In the genomic region with DNA sequence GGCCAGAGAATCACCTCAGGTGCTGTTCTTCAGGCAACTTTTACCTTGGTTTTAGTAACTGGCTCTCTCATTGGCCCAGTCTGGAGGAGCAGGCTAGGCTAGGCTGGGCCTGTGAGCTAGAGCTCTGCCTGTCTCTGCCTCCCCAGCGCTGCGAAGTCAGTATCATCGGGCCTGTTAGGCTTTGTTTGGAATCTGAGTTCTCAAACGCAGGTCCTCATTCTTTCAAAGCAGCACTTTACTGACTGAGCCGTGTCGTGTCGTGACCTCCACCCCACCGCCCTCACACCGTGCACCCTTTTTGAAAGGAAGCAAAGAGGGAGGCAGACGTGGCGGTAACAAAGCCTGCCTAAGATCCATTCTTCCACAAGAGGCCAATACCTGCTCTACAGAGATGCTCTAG, we compare ENCODE assay signal across 8 mouse cellular contexts. TPM values are rescaled to one million over a fixed set of nuclear protein-coding genes. Genes with fewer than 3 reads are reported as not detected.
DNase-seq lines count a peak whose midpoint lies in the region; ATAC-seq and TF ChIP-seq lines count a peak whose summit lies in the region.

No protein-coding gene starts in this region.

- no peaks in the 10 kb centered on the region for H3K9me3 ChIP-seq in kidney, embryonic 14.5 days (ENCODE audit: control insufficient read depth, low read length)
- no peaks in the 10 kb centered on the region for H3K9me3 ChIP-seq in hindbrain, embryonic 11.5 days (ENCODE audit: control insufficient read depth, low read length)

- peak overlapping the region; percentile 73 for H3K27ac ChIP-seq in kidney, embryonic 14.5 days (ENCODE audit: low read depth, low read length)
- peak overlapping the region; percentile 85 for H3K27ac ChIP-seq in bone marrow, adult 2 months (ENCODE audit: control insufficient read depth, insufficient read depth, low read depth, low read length, poor library complexity)
- H3K27ac ChIP-seq in hindbrain, embryonic 11.5 days (ENCODE audit: low read depth, low read length): peak overlapping the region; percentile 39; the same call in 1 of the 2 replicates
- peak overlapping the region; percentile 91 for H3K27ac ChIP-seq in macrophage

- 46% methylated on average over 11 of the region's 11 CpGs for WGBS in kidney, embryonic 14.5 days
- 34% methylated on average over 11 of the region's 11 CpGs for WGBS in bone marrow, adult 2 months
- WGBS in hindbrain, embryonic 11.5 days: 36% methylated on average over 11 of the region's 11 CpGs
- 50% methylated on average over 11 of the region's 11 CpGs for WGBS in macrophage (ENCODE audit: missing documents)

- peak overlapping the region; percentile 96 for H3K4me3 ChIP-seq in kidney, embryonic 14.5 days (ENCODE audit: low read length)
- peak overlapping the region; percentile 70 for H3K4me3 ChIP-seq in bone marrow, adult 2 months (replicated peaks; ENCODE audit: control insufficient read depth, low read depth, low read length)
- H3K4me3 ChIP-seq in hindbrain, embryonic 11.5 days (ENCODE audit: low read depth, low read length): peak overlapping the region; percentile 98
- peak overlapping the region; percentile 43 for H3K4me3 ChIP-seq in macrophage (ENCODE audit: inconsistent target)

- no peak for DNase-seq in kidney, postnatal 4 days
- DNase-seq in hindbrain, embryonic 11.5 days (ENCODE audit: low spot score): no peak
- DNase-seq in urinary bladder, postnatal 10 days (ENCODE audit: low spot score): no peak
- no peak for DNase-seq in layer of hippocampus, postnatal 36 days
- DNase-seq in gastrocnemius, postnatal 14 days: no peak

- H3K36me3 ChIP-seq in kidney, embryonic 14.5 days (ENCODE audit: control insufficient read depth, insufficient read depth, low read length): no peaks in the 10 kb centered on the region
- no peaks in the 10 kb centered on the region for H3K36me3 ChIP-seq in hindbrain, embryonic 11.5 days (ENCODE audit: control insufficient read depth, insufficient read depth, low read length)
- H3K36me3 ChIP-seq in macrophage (ENCODE audit: inconsistent target): no peaks in the 10 kb centered on the region; the same call in 1 of the 2 replicates

- TF ChIP-seq POLR2A in bone marrow, adult 2 months (IDR thresholded peaks at IDR 0.05; ENCODE audit: borderline replicate concordance, control insufficient read depth, low read depth, low read length): no peak

- H3K27me3 ChIP-seq in kidney, embryonic 14.5 days (ENCODE audit: control insufficient read depth, insufficient read depth, low read length): no peaks in the 10 kb centered on the region
- no peaks in the 10 kb centered on the region for H3K27me3 ChIP-seq in hindbrain, embryonic 11.5 days (ENCODE audit: control insufficient read depth, insufficient read depth, low read length)

- intact Hi-C loops in gastrocnemius, postnatal 14 days (cut with DNase I; ENCODE audit: low total_unique reads): no loop called here

- peaks cover 18% of the 10 kb centered on the region; the same call in 1 of the 2 replicates for H3K4me1 ChIP-seq in kidney, embryonic 14.5 days (ENCODE audit: control insufficient read depth, insufficient read depth, low read length)
- no peaks in the 10 kb centered on the region; the same call in 1 of the 2 replicates for H3K4me1 ChIP-seq in bone marrow, adult 2 months (ENCODE audit: control insufficient read depth, insufficient read depth, low read length)
- H3K4me1 ChIP-seq in hindbrain, embryonic 11.5 days (replicated peaks; ENCODE audit: control insufficient read depth, insufficient read depth, low read length): 0 out of 2 replicates have a peak, but pooled peaks cover 6% of the 10 kb centered on the region

- peak overlapping the region; percentile 57; the same call in 1 of the 2 replicates for H3K9ac ChIP-seq in kidney, embryonic 14.5 days (ENCODE audit: low read depth, low read length)
- H3K9ac ChIP-seq in hindbrain, embryonic 11.5 days (ENCODE audit: low read depth, low read length): peak overlapping the region; percentile 53

- no peak for TF ChIP-seq CTCF in bone marrow, adult 2 months (IDR thresholded peaks at IDR 0.05; ENCODE audit: control insufficient read depth, insufficient read depth, low read length)

- peak overlapping the region; percentile 79 for H3K4me2 ChIP-seq in kidney, embryonic 14.5 days (replicated peaks; ENCODE audit: low read depth, low read length)
- H3K4me2 ChIP-seq in hindbrain, embryonic 11.5 days (replicated peaks; ENCODE audit: low read depth, low read length): peak overlapping the region; percentile 63

- no peak for ATAC-seq in kidney, embryonic 14.5 days (ENCODE audit: low FRiP score, low TSS enrichment)
- ATAC-seq in hindbrain, embryonic 11.5 days (ENCODE audit: low FRiP score): peak; percentile 21; the same call in 1 of the 2 replicates

- H3K79me2 ChIP-seq in macrophage (ENCODE audit: inconsistent target): peaks cover 37% of the 10 kb centered on the region

RNA-seq across cellular contexts. Expression of a gene that starts 0.9 kb away (rescaled TPM):
- polyA plus RNA-seq in kidney, embryonic 14.5 days (2014; fragmentation: Nextera tagmentation; extraction: Ambion mirVana): 103 and 143 TPM in 2 replicates
- polyA plus RNA-seq in bone marrow, adult 2 months (2011; ENCODE audit: insufficient read depth, insufficient read length, low replicate concordance, missing spikeins): 31.9 and 56.6 TPM in 2 replicates
- 34.6 and 58.4 TPM in 2 replicates for polyA plus RNA-seq in hindbrain, embryonic 11.5 days (2014; fragmentation: Nextera tagmentation; extraction: Ambion mirVana)
- total RNA-seq in macrophage (2018; cell fraction: chromatin; rRNA removed): 100 to 1,000 TPM in 21 of 26 experiments, 10 to 100 TPM in 5; 72.9 to 153 (median 117) TPM
- 100 to 1,000 TPM; 107 to 139 (median 117) TPM for total RNA-seq in macrophage (2018; cell fraction: cytosol; rRNA removed)
- total RNA-seq in macrophage (2018; cell fraction: nucleus; rRNA removed): 100 to 1,000 TPM in 13 of 26 experiments, 10 to 100 TPM in 13; 73.3 to 148 (median 98.6) TPM
- 68.1 to 117 TPM (median 91.5 TPM) in 3 replicates for polyA plus RNA-seq in macrophage (2018)
- total RNA-seq in layer of hippocampus, postnatal 36 days (2021): 10 to 100 TPM; 28.7 to 32.8 TPM
- 10 to 100 TPM; 53.8 to 63.9 TPM for total RNA-seq in gastrocnemius, postnatal 14 days (2021)

Comparison
In these comparisons a context has a peak if more than half of its experiments do, and no peak if none do; other contexts are left out.
1. H3K27ac ChIP-seq: peak in every context shown above with its lines; median percentile 91 in macrophage; 85 in bone marrow, adult 2 months; 73 in kidney, embryonic 14.5 days; 39 in hindbrain, embryonic 11.5 days.
2. H3K4me3 ChIP-seq: peak in every context shown above with its lines; median percentile 98 in hindbrain, embryonic 11.5 days; 96 in kidney, embryonic 14.5 days; 70 in bone marrow, adult 2 months; 43 in macrophage.